Mouse (Mus musculus): ENCODE measurements around the gene Ear1.
"Not testable (repeated sequence)": the region's sequence is repeated elsewhere in the genome, so short reads cannot be mapped to it uniquely, and the experiment has no call there.

The Ear1 gene

DNA sequence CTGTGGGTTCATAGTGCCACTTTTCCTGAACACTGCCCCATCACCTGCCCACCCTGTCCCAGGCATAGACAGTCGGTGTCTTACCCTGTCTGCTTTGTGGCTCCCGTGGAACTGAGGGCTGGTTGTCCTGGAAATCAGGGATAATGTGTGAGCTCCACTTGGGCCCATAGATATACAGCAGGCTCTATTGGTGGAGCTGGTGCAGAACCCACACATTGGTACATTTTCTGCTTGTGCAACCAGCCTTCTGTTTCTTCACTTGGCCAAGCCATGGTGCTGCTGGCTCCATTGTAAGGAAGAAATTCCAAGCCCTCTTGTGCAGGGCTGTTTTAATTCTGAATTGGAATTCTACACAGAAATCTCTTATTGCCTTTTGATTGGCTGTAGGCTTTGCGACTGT lies at the start of gene Ear1:
TSS of gene Ear1 (minus strand) at position 101 of the 400 bp plus-strand sequence.
- DNase-seq (ENCODE audit: extremely low read depth, insufficient read length, low spot score) = not testable (repeated sequence)

DNA sequence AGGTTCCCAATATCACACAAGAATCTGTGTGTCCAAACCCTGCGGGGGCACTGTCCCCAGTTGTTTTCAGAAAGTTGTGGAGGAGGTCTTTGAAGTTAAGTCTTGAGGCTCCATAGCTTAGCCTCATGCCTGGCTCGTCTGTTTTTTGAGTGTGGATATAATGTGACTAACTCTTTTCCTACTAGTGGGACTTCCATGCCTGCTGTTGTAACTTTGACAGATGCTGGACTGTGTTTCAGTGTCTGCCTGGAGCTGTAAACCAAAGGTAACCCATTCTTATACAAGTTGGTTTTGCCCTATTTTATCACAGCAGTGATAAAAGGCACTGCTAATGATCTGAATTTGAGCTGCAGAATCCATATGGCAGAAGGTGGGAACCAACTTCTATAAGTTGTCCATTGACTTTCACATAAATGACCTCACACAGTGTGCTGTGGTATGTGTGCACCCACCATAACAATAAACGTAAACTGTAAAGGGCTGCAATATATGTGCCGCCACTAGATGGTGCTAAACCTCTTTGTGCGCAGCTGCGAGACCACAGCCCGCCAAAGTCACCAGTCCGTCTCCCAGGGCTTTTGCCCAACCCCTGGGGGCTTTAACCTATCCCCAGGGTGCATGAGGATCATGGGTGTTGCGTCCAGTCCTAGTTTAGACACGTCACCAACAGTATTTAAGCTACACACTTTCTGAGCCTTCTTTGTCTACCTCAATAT lies 49.5 kb upstream of the Ear1 start, which contains the start of gene Gm8113:
TSS of gene Gm8113 (plus strand) at position 703 of the 716 bp plus-strand sequence.
- peak; percentile 11 for DNase-seq (ENCODE audit: extremely low read depth, insufficient read length, low spot score)

DNA sequence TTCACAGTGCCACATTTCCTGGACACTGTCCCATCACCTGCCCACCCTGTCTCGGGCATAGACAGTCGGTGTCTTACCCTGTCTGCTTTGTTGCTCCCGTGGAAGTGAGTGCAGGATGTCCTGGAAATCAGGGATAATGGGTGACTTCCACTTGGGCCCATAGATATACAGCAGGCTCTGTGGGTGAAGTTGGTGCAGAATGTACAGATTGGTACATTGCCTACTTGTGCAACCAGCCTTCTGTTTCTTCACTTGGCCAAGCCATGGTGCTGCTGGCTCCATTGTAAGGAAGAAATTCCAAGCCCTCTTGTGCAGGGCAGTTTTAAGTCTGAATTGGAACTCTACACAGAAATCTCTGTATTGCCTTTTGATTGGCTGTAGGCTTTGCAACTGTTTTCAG lies 48.1 kb upstream of the Ear1 start, which contains the start of gene Ear10:
TSS of gene Ear10 (minus strand) at position 101 of the 400 bp plus-strand sequence.
- not testable (repeated sequence) for DNase-seq (ENCODE audit: extremely low read depth, insufficient read length, low spot score)

DNA sequence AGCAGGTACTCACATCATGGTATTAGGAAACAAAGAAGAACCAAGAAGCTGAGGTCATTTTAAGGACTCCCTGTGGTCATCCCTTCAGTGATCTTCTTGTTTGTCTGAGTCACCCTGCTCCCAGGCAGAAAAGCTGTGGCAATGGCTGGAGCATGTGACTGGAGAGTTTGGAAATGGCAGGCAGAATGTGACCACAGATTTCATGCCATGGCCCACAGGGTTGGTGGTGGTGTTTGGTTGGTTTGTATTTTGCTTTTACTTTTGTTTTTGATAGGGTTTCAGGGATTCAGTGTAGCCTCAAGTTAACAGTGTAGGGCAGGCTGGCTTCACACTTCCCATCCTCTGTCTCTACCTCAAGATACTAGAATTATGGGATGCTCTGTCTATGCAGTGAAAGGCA lies 42.9 kb upstream of the Ear1 start:
- DNase-seq (ENCODE audit: extremely low read depth, insufficient read length, low spot score) = not testable (repeated sequence)

DNA sequence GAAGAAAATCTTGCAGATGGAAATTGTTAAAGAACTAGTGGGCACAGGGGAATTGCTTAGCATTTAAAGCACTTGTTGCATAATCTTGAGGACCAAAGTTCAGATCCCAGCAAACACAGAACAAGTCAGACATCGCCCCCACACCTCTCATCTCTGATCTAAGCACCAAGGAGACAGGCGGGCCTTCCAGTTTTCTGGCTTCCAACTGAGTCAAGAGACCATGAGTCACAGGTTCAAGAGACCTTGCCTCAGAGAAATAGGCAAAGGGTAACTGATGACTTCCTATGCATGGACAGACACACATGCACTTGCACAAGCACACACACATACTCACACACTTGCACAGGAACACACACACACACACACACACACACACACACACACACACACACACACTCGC lies 23.3 kb upstream of the Ear1 start:
- not testable (repeated sequence) for DNase-seq (ENCODE audit: extremely low read depth, insufficient read length, low spot score)

DNA sequence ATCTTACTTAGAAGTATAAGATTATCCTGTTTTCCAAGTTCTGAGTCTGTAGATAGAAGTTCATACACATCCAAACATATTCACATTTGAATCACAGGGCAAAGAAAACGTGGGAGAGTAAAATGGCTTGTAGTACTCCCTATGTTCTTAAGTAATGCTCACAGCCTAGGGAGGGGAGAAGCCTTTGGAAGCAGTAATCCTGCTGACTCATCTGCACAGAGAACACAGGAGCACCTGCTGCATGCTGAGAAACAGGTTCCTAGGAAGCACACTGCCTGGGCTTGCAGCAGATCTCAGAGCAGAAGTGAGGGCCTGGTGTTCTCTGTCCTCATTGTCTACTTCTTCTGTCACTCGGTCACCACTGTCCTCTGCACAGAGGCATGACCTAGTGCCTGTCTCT lies 20.0 kb upstream of the Ear1 start:
- not testable (repeated sequence) for DNase-seq (ENCODE audit: extremely low read depth, insufficient read length, low spot score)

DNA sequence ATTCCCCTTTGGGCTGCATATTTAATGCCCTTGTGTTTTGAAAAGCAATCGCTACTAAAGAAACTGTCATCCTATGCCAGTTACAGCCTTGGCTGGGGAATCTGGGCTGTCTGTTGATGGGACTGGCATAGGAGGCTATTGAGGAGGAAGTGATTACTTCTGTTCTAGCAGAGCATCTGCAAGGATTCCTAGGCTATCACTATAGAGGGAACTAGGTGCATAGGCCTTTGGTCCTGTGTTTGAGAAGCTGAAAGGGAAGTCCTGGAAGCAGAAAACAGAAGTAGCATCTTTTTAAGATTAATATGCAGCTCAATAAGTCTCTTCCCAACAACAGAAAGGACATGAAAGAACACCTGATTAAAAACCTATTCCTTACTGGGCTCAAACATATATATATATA lies 16.0 kb upstream of the Ear1 start:
- not testable (repeated sequence) for DNase-seq (ENCODE audit: extremely low read depth, insufficient read length, low spot score)

DNA sequence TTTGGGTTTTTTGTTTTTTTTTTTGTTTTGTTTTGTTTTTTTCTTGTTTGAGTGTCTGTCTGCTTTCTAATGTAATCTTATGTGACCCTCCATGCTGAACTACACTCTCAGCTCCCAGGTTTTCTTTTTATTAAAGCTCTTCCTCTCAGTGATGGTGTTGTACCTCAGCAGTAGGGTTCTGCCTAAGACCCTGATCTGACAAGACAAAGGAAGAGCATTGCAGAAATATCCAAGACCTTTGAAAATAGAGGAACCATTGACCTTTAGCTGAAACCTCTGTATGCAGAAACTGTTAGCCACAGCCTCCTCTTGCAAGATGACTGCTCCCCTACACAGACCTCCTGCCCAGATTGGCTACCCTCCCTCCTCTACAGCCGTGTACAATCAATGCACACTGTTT lies 10.9 kb upstream of the Ear1 start:
- not testable (repeated sequence) for DNase-seq (ENCODE audit: extremely low read depth, insufficient read length, low spot score)

DNA sequence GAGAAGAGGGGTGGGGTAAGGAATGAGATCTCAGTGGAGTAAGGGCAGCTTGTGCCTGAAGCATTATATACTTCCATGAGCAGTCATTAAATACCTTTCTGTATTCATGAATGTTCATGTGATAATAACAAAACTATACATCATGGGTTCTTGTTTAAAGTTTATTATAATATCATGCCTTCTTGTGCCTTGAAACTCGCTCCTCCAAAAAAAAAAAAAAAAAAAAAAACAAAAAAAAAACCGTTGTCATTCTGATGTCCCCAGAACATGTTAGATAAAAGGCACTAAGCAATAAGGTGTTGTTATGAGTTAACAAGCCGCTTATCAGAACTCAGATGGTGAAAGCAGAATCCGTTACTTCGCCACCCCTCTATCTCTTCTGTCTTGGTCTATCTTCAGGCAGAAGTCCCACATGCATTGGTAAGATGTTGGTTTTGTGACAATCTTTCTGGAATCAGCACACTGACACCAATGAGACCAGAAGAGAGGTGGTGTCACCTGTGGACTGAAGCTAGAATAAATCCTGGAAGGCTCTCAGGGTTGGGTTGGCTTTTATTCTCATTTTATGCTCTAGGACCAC lies 4.7 kb upstream of the Ear1 start:
- DNase-seq (ENCODE audit: extremely low read depth, insufficient read length, low spot score) = not testable (repeated sequence)

DNA sequence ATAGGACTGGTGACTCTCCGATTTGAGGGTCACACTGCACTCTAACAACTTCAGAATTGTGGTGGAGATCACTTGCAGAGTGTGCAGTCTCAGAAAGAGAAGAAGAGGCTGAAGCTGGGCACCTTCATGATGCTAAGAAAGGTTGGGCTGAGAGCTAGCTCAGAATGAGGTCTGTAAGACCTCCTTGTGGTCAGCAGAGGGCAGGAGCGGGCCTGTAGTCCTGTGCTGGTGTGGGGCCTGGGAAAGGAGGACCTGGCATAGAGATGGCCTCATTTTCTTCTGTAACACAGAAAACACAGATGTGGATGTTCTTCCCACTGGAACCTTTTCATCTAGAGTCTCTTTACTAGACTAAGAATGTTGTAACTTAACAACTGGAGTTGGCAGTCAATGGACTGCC lies 2.5 kb upstream of the Ear1 start:
- DNase-seq (ENCODE audit: extremely low read depth, insufficient read length, low spot score) = not testable (repeated sequence)

DNA sequence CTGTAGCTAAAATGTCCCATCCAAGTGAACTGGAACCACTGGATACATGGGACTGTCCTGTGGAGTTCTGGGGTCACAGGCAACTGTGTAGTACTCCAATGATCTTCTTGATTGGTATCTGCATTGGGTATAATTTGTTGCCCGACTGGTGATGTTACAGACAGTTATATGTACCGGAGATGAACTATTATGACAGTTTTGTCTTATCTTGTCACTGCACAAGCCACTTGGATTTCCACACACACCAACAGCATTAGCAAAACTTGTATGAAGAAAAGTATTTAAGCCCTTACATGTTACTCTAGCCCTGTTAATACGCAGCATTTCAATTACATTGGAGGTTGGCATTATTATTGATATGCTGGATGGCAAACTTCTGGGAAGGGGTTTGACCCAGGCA lies 455 bp downstream of the Ear1 start:
- DNase-seq (ENCODE audit: extremely low read depth, insufficient read length, low spot score) = not testable (repeated sequence)

DNA sequence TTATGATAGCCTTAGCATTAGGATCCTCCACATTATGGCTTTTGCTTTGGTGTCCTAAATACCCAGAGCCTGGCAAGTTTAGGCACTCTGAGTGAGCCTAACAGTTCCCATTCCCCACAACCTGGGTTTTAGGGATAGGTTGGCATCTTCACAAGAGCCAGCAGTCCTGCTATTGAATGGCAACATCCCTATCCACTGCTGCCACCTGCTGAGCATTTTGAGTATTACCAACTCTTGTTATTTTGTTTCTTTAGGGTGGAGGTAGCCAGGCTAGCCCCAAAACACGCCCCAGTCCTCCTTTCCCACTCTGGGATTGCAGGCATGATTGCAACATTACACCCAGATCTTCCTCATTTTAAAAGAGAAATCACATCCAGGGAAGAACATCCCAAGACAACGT lies 14.8 kb downstream of the Ear1 start:
- not testable (repeated sequence) for DNase-seq (ENCODE audit: extremely low read depth, insufficient read length, low spot score)

DNA sequence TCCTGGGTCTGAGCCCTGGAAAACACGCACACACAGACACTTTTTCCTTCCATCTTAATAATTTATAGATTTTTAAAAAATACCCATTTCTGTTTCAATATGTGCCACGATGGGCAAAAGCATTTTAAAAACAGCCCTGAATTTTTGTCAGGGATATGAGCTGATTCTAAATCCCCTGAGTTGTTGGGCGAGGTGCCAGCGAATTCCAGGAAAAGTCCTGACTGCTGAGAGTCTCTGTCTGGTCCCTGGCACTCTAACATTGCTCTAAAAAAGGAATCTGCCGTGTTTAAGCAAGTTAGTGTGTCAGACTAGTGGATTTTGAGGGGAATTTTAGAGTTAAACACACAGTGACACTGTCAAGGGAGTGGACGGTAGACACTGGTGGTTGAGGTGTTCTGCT lies 15.9 kb downstream of the Ear1 start:
- DNase-seq (ENCODE audit: extremely low read depth, insufficient read length, low spot score) = not testable (repeated sequence)

DNA sequence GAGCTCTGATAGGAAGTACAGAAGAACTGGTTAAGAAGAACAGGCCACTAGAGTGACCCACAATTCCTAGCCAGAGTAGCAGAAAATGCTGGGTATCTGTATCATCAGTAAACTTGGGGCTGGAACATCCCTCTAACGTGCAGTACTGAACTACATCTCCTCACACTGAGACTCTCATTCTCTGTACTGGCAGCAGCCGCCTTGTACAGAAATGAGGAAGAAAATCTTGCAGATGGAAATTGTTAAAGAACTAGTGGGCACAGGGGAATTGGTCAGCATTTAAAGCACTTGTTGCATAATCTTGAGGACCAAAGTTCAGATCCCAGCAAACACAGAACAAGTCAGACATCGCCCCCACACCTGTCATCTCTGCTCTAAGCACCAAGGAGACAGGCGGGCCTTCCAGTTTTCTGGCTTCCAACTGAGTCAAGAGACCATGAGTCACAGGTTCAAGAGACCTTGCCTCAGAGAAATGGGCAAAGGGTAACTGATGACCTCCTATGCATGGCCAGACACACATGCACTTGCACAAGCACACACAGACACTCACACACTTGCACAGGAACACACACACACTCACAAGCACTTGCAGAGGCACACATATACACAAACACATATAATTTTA lies 31.3 kb downstream of the Ear1 start:
- not testable (repeated sequence) for DNase-seq (ENCODE audit: extremely low read depth, insufficient read length, low spot score)

DNA sequence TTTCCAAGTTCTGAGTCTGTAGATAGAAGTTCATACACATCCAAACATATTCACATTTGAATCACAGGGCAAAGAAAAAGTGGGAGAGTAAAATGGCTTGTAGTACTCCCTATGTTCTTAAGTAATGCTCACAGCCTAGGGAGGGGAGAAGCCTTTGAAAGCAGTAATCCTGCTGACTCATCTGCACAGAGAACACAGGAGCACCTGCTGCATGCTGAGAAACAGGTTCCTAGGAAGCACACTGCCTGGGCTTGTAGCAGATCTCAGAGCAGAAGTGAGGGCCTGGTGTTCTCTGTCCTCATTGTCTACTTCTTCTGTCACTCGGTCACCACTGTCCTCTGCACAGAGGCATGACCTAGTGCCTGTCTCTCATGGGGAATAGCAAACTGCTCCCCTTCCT lies 34.3 kb downstream of the Ear1 start:
- not testable (repeated sequence) for DNase-seq (ENCODE audit: extremely low read depth, insufficient read length, low spot score)

DNA sequence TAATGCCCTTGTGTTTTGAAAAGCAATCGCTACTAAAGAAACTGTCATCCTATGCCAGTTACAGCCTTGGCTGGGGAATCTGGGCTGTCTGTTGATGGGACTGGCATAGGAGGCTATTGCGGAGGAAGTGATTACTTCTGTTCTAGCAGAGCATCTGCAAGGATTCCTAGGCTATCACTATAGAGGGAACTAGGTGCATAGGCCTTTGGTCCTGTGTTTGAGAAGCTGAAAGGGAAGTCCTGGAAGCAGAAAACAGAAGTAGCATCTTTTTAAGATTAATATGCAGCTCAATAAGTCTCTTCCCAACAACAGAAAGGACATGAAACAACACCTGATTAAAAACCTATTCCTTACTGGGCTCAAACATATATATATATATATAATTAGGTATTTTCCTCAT lies 40.0 kb downstream of the Ear1 start:
- not testable (repeated sequence) for DNase-seq (ENCODE audit: extremely low read depth, insufficient read length, low spot score)

DNA sequence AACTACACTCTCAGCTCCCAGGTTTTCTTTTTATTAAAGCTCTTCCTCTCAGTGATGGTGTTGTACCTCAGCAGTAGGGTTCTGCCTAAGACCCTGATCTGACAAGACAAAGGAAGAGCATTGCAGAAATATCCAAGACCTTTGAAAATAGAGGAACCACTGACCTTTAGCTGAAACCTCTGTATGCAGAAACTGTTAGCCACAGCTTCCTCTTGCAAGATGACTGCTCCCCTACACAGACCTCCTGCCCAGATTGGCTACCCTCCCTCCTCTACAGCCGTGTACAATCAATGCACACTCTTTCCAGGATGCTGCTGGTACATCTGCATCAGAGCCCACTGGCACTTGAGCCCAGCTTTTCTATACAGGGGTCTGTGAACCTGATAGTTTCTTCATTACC lies 44.9 kb downstream of the Ear1 start:
- not testable (repeated sequence) for DNase-seq (ENCODE audit: extremely low read depth, insufficient read length, low spot score)

DNA sequence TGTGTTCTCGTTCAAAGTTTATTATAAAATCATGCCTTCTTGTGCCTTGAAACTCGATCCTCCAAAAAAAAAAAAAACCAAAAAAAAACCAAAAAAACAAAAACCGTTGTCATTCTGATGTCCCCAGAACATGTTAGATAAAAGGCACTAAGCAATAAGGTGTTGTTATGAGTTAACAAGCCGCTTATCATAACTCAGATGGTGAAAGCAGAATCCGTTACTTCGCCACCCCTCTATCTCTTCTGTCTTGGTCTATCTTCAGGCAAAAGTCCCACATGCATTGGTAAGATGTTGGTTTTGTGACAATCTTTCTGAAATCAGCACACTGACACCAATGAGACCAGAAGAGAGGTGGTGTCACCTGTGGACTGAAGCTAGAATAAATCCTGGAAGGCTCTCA lies 51.1 kb downstream of the Ear1 start:
- not testable (repeated sequence) for DNase-seq (ENCODE audit: extremely low read depth, insufficient read length, low spot score)

DNA sequence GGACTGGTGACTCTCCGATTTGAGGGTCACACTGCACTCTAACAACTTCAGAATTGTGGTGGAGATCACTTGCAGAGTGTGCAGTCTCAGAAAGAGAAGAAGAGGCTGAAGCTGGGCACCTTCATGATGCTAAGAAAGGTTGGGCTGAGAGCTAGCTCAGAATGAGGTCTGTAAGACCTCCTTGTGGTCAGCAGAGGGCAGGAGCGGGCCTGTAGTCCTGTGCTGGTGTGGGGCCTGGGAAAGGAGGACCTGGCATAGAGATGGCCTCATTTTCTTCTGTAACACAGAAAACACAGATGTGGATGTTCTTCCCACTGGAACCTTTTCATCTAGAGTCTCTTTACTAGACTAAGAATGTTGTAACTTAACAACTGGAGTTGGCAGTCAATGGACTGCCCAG lies 53.4 kb downstream of the Ear1 start:
- DNase-seq (ENCODE audit: extremely low read depth, insufficient read length, low spot score) = not testable (repeated sequence)

DNA sequence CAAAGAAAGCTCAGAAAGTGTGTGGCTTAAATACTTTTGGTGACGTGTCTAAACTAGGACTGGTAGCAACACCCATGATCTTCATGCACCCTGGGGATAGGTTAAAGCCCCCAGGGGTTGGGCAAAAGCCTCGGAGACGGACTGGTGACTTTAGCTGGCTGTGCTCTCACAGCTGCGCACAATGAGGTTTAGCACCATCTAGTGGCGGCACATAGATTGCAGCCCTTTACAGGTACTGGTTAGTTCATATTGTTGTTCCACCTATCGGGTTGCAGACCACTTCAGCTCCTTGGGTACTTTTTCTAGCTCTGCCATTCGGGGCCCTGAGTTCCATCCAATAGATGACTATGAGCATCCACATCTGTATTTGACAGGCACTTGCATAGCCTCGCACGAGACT lies 62.9 kb downstream of the Ear1 start:
- not testable (repeated sequence) for DNase-seq (ENCODE audit: extremely low read depth, insufficient read length, low spot score)

DNA sequence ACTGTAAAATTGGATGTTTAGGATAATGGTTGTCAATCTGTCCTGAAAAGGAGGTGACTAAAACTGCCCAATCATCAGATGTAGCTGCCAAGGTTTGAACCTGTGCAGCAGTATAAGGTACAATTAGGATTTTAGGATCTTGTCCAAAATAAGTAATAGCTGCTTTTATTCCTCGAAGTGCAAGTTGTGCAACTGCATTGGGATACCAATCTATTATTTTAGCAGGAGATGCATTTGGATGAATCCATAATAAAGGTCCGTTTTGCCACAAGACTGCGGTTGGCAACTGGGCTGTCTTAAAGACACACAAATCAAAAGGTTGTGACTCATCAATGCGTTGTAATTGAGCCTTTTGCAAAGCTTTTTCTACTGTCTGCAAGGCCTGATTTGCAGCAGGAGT lies 67.2 kb downstream of the Ear1 start:
- not testable (repeated sequence) for DNase-seq (ENCODE audit: extremely low read depth, insufficient read length, low spot score)

DNA sequence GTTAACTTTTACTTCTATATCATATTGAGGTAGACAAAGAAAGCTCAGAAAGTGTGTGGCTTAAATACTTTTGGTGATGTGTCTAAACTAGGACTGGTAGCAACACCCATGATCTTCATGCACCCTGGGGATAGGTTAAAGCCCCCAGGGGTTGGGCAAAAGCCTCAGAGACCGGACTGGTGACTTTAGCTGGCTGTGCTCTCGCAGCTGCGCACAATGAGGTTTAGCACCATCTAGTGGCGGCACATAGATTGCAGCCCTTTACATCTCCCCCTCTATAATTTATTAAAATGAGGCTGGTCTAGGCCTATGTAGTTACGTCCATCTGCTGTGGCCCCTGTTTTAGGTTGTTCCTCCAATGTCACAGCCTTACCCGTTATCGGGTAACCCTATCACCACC lies 70.9 kb downstream of the Ear1 start:
- DNase-seq (ENCODE audit: extremely low read depth, insufficient read length, low spot score) = not testable (repeated sequence)

Data from 3134 (cell line).